Mouse (Mus musculus) forebrain, embryonic 11.5 days (tissue): ENCODE data around the gene Bnc2. TPM values are rescaled to one million over a fixed set of nuclear protein-coding genes. Genes with fewer than 3 reads are reported as not detected.

ENCODE experiments used
- ATAC-seq: fragments of 200-750 bp; cut with Nextera tagmentation; replicated peaks from 2 replicates; pipeline ENCODE4 v1.8.0; 2017; ENCODE audit warnings: moderate TSS enrichment; ENCODE audit not compliant: low FRiP score
- DNase-seq: peaks from one replicate; pipeline ENCODE4 v3.0.0-alpha.2; 2017; ENCODE audit warnings: low spot score
- H3K27ac ChIP-seq: fragments of 300-500 bp; sonication (generic); 2 replicates; pipeline ENCODE4 v1.5.1; 2014; ENCODE audit warnings: low read depth, low read length
- H3K27me3 ChIP-seq: fragments of 300-500 bp; sonication (generic); 2 replicates; pipeline ENCODE4 v1.6.1; 2014; ENCODE audit warnings: mild to moderate bottlenecking, low read length, mixed read lengths; ENCODE audit not compliant: control insufficient read depth, insufficient read depth
- H3K36me3 ChIP-seq: fragments of 300-500 bp; sonication (generic); 2 replicates; pipeline ENCODE4 v1.6.1; 2014; ENCODE audit warnings: mild to moderate bottlenecking, low read length, moderate library complexity, mixed read lengths; ENCODE audit not compliant: control insufficient read depth, insufficient read depth
- H3K4me1 ChIP-seq: fragments of 300-500 bp; sonication (generic); replicated peaks from 2 replicates; pipeline ENCODE4 v1.6.1; 2014; ENCODE audit warnings: low read length, mixed read lengths; ENCODE audit not compliant: control insufficient read depth, insufficient read depth
- H3K4me2 ChIP-seq: fragments of 300-500 bp; sonication (generic); 2 replicates; pipeline ENCODE4 v1.6.1; 2014; ENCODE audit warnings: low read depth, mild to moderate bottlenecking, low read length, moderate library complexity, mixed read lengths; ENCODE audit not compliant: severe bottlenecking
- H3K4me3 ChIP-seq: fragments of 300-500 bp; sonication (generic); 2 replicates; pipeline ENCODE4 v1.5.1; 2014; ENCODE audit warnings: low read depth, low read length
- H3K9ac ChIP-seq: fragments of 300-500 bp; sonication (generic); 2 replicates; pipeline ENCODE4 v1.6.1; 2014; ENCODE audit warnings: low read length
- H3K9me3 ChIP-seq: fragments of 300-500 bp; sonication (generic); 2 replicates; pipeline ENCODE4 v1.6.1; 2016; ENCODE audit warnings: low read length, mixed read lengths; ENCODE audit not compliant: control insufficient read depth
- WGBS: fragments of 180-500 bp; shearing (Covaris S2); extraction: QIAGEN DNeasy Blood & Tissue Kit; methylation state at CpG from one replicate; pipeline ENCODE4 v1.1.7; 2014; 5-methylcytosine and 5-hydroxymethylcytosine counted together
- polyA plus RNA-seq: library from polyadenylated mRNA; unstranded; fragments of >200 nt; fragmentation: Nextera tagmentation; extraction: Ambion mirVana; gene quantifications from 2 replicates; pipeline ENCODE4 v1.2.1, GENCODE M21; 2014

Bnc2 gene
- polyA plus RNA-seq, 1 experiment from 2014 or later, result 7.5 TPM

DNA sequence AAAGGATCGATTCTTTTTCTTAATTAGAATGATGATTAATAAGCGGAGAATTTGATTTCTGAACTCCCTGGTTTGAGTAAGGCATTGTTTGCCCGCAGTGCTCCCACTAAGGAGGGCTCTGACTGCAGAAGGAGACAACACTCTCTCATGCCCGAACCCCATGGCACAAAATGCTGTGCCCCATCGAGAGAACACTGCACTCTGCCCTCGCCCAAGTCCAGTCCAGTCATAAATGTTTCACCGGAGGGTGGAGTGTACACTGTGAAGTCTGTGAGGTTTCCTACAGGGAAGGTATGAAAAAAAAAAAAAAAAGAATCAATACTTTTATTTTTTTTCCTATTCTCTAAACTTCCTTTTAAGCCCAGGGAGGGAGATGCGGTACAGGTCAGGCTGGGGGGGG, 135.7 kb downstream of the Bnc2 start:
- no peaks in the 10 kb centered on the region for H3K9me3 ChIP-seq
- H3K27ac ChIP-seq, result no peak overlapping the region
- H3K4me3 ChIP-seq, result no peak overlapping the region
- no peaks in the 10 kb centered on the region for H3K4me1 ChIP-seq
- H3K27me3 ChIP-seq, result peaks cover 6% of the 10 kb centered on the region; the same call in 1 of the 2 replicates
- no peaks in the 10 kb centered on the region for H3K36me3 ChIP-seq
- no peak for ATAC-seq
- no peak overlapping the region for H3K9ac ChIP-seq
- no peak for DNase-seq
- H3K4me2 ChIP-seq, result no peak overlapping the region
- 84% methylated on average over 8 of the region's 8 CpGs for WGBS

DNA sequence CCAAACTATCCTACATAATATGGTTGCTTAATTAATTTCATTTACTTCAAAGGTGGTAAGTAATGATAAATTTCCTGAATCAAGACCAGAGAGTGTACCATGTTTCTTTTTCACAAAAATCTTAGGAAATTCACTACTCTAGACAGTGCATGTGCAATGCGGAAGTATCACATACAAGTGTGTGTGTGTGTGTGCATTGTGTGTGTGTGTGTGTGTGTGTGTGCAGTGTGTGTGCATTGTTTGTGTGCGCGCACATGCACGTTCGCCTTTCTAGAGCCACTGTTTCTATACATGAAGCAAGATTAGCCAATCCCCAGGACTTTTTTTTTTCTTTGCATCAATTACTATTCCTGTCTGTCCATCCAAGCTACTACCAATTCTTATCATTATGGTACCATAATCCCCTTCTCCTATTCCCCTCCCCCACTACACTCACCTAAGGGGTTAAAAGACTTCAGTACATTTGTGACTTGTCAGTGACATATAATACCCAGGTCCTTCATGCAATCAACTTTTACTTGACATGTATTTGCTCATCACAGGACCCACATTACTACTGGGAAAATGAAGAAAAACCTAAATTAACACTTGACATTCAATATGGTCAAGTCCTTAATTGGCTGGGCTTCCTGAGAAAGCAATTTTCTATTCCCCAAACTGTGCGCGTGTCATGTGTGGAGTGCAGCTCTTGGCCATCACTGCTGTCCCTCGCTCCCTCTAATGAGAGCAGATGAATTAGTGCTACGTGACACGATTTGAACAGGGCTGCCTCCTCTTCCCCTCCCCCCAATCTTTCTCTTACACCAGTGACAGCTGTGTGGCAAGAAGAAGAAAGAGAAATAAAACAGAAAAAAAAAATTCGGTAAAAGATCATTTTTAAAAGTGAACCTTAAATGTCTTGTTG, 145.9 kb downstream of the Bnc2 start:
- Histone ChIP-seq H3K4me3 (no peak overlapping the region), H3K27ac (no peak overlapping the region)
- no peak for DNase-seq

DNA sequence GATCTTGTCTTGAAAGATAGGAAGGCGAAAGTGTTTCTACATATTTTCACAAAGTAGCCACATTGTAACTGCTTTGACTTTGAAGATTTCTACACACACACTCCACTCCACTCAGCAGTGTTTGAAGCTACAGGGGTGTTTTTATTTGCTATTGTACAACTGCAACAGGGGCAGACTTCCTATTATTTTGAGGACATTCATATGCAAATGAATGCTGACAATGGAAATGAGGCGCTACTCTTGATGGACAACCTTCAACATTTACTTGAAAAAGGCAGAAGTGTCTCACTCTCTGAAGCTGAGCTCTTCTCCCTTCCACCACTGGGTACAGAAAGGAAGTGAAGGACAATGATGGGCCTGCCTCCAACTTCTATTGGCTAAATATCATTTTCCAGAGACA, 146.7 kb downstream of the Bnc2 start:
- Histone ChIP-seq H3K9ac (no peak overlapping the region), H3K36me3 (no peaks in the 10 kb centered on the region), H3K4me1 (peaks cover 10% of the 10 kb centered on the region; the same call in 1 of the 2 replicates), H3K9me3 (no peaks in the 10 kb centered on the region), H3K4me3 (no peak overlapping the region), H3K27ac (no peak overlapping the region), H3K27me3 (no peaks in the 10 kb centered on the region), H3K4me2 (no peak overlapping the region)
- ATAC-seq (no peak), DNase-seq (no peak)
- WGBS, result 27% methylated on average over 2 of the region's 2 CpGs

More for the DNA sequence above, 145.9 kb downstream of the Bnc2 start:
- no peaks in the 10 kb centered on the region for H3K9me3 ChIP-seq
- H3K9ac ChIP-seq, result no peak overlapping the region
- peak; percentile 87 for ATAC-seq
- H3K27me3 ChIP-seq, result no peaks in the 10 kb centered on the region
- peaks cover 8% of the 10 kb centered on the region; the same call in 1 of the 2 replicates for H3K4me1 ChIP-seq
- WGBS, result 50% methylated on average over 11 of the region's 11 CpGs
- no peaks in the 10 kb centered on the region for H3K36me3 ChIP-seq
- no peak overlapping the region for H3K4me2 ChIP-seq

DNA sequence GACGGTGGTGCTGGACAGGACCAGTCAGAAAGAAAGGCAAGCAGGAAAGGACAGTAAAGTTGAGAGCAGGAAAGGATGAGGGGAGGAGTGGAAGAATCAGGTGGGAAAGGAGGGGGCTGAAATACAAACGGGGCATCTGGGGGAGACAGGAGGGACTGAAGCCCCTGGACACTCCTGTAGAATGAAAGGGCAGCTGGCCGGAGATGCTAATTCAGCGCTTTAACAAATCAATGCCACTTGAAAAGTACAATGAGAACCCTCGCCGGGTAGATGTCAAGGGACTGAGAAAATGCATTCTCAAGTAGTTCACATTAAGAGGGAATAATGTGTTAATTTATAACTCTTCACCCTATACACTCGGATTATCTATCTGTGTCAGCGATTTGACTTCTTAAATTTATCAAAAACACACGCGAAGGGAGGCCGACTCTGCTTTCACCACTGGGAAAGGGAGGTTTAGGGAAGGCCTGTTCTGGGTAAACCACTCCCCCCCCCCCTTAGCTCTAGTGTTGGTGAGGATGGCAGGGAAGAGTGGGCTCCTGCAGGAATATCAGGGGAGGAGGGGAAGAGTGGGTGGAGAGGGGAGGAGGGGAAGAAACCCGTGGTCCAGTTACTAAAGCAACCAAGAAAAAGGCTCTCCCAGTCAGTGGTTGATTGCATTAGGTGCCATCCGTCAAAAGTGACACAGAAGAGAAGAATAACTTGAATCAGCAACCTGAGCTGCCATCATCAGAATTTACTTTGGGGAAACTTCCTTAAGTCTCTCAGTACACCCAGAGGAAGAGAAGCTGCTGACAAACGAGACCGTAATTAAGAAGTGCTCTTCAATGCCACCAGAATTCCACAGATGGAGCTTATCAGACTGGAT, 147.8 kb downstream of the Bnc2 start:
- Histone ChIP-seq H3K4me2 (no peak overlapping the region), H3K9me3 (no peaks in the 10 kb centered on the region), H3K4me3 (no peak overlapping the region), H3K27ac (no peak overlapping the region), H3K4me1 (peaks cover 12% of the 10 kb centered on the region; the same call in 1 of the 2 replicates), H3K9ac (no peak overlapping the region), H3K27me3 (no peaks in the 10 kb centered on the region), H3K36me3 (no peaks in the 10 kb centered on the region)
- WGBS, result 4% methylated on average over 15 of the region's 15 CpGs
- DNase-seq, result no peak
- no peak for ATAC-seq

DNA sequence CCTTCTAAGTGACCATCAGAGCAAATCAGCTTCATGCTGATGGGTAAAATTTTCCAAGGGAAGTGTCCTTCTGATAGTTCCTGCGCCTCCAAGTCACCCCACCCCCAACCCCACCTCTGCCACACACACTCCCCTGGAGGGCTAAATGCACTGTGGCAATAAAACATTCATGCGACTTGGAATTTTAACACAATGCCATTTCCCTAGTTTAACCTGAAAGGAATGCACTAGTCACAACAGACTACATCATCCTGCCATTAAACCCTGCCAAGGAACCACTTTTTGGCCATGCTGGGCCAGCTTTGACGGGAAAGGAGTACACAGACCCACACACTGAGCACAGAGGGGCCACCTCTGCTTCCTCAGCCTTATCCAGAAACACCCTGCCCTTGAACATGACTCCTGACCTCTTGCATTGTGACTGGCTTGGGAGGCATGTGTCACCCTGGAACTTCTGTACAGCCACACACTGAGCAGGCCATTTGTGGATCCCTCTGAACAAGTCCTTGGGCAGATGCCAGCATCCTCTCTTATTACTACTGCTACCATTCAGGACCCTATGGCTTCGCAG, 151.3 kb downstream of the Bnc2 start:
- no peaks in the 10 kb centered on the region for H3K36me3 ChIP-seq
- H3K27ac ChIP-seq, result no peak overlapping the region
- H3K4me2 ChIP-seq, result no peak overlapping the region
- ATAC-seq, result no peak
- no peaks in the 10 kb centered on the region for H3K27me3 ChIP-seq
- DNase-seq, result no peak
- no peak overlapping the region for H3K4me3 ChIP-seq
- 39% methylated on average over 4 of the region's 4 CpGs for WGBS
- no peak overlapping the region for H3K9ac ChIP-seq
- peaks cover 10% of the 10 kb centered on the region; the same call in 1 of the 2 replicates for H3K4me1 ChIP-seq
- no peaks in the 10 kb centered on the region for H3K9me3 ChIP-seq

DNA sequence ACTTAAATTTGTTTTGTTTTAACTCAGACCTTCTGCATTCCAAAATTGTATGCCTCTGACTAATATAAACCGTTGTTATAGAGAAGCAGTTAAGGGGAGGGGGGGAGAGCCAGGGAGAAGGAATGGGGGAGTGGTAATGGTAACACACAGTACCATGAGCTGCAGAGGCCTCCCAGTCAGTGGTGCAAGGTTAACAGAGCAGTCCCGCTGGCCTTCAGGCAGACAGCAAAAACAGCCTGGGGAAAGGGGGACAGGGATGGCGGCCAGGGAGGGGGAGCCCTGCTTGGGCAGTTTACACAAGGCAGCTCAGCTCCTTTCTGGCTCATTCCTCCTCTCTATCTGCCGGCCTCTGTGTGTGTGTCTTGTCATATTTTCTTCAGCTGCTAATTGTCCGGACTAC, 151.9 kb downstream of the Bnc2 start:
- WGBS, result 12% methylated on average over 5 of the region's 5 CpGs
- Histone ChIP-seq H3K27ac (no peak overlapping the region), H3K27me3 (no peaks in the 10 kb centered on the region), H3K4me3 (no peak overlapping the region), H3K4me1 (peaks cover 10% of the 10 kb centered on the region; the same call in 1 of the 2 replicates), H3K4me2 (no peak overlapping the region), H3K9me3 (no peaks in the 10 kb centered on the region), H3K36me3 (no peaks in the 10 kb centered on the region), H3K9ac (no peak overlapping the region)
- ATAC-seq (no peak), DNase-seq (peak; percentile 52)

DNA sequence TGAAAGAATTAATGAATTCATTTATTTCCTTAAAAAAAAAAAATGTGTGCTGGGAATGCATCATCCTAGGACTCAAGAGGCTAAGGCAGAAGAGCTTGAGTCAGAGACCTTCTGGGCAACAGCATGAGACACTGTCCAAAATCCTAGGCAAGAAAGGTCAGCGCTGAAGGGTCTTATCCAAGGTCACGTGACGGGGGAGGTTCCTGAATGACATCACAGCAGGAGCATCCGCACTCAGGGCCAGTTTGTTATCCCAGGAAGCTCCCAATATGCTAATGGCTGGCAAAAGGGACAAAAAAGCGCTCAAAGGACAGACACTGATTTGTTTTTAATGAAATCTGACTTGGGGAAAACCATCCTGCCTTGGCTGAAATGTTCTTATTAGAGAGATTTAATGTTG, 153.5 kb downstream of the Bnc2 start:
- Histone ChIP-seq H3K4me2 (no peak overlapping the region), H3K27me3 (no peaks in the 10 kb centered on the region), H3K4me3 (no peak overlapping the region), H3K9me3 (no peaks in the 10 kb centered on the region), H3K4me1 (peaks cover 4% of the 10 kb centered on the region; the same call in 1 of the 2 replicates), H3K27ac (no peak overlapping the region), H3K9ac (no peak overlapping the region), H3K36me3 (no peaks in the 10 kb centered on the region)
- DNase-seq (no peak), ATAC-seq (no peak)
- WGBS, result 88% methylated on average over 5 of the region's 5 CpGs

DNA sequence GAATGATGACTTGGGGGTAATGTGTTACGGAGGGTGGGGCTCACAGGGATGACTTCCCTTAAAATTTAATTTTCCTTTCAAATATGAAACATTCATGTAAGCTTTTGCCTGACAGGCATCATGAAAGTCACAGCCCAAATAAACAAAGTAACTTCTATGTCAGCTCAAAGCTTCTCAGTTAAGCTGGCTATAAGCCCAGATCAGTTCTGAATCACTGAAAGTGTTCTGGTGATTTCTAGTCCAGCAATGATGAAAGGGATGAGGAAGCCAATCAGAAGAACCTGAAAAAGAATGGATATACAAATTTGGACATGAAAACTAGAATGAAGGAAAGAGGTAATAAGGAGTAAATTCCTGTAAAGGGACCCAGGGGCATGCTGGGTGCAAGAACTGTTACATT, 164.6 kb downstream of the Bnc2 start:
- no peak overlapping the region for H3K4me2 ChIP-seq
- no peaks in the 10 kb centered on the region for H3K9me3 ChIP-seq
- DNase-seq (no peak), ATAC-seq (no peak)
- H3K36me3 ChIP-seq, result no peaks in the 10 kb centered on the region
- H3K4me3 ChIP-seq, result no peak overlapping the region
- H3K9ac ChIP-seq, result no peak overlapping the region
- no peak overlapping the region for H3K27ac ChIP-seq
- no peaks in the 10 kb centered on the region for H3K27me3 ChIP-seq
- H3K4me1 ChIP-seq, result no peaks in the 10 kb centered on the region
- 88% methylated on average over 1 of the region's 1 CpGs for WGBS
